Mouse (Mus musculus): Measurements from ENCODE around the gene Crim1.

GRCm38 (mm10) chr17:78291030-78291429, 91.0 kb downstream of the Crim1 start:
- TF ChIP-seq IRF4 (IDR thresholded peaks at IDR 0.05; ENCODE audit: low read depth, low read length): no peak
- TF ChIP-seq MEF2A (IDR thresholded peaks at IDR 0.05; ENCODE audit: borderline replicate concordance, low read depth, low read length): no peak
- TF ChIP-seq ZNF384 (IDR thresholded peaks at IDR 0.05; ENCODE audit: low read depth, low read length): no peak
- no peak for TF ChIP-seq CTCF (conservative IDR thresholded peaks at IDR 0.05 in 1 of 2, IDR thresholded peaks at IDR 0.05 in 1 of 2; ENCODE audit: low read depth in 2 of 2, low read length in 2 of 2)
- no peak for TF ChIP-seq ZC3H11A (IDR thresholded peaks at IDR 0.05; ENCODE audit: low read depth, low read length)
- TF ChIP-seq MAX (IDR thresholded peaks at IDR 0.05; ENCODE audit: low read length): no peak
- TF ChIP-seq NELFE (IDR thresholded peaks at IDR 0.05; ENCODE audit: low read depth, low read length): no peak
- TF ChIP-seq USF1 (IDR thresholded peaks at IDR 0.05; ENCODE audit: low read depth, low read length): no peak
- TF ChIP-seq POLR2A (IDR thresholded peaks at IDR 0.05; ENCODE audit: low read depth, low read length): no peak
- TF ChIP-seq USF2 (conservative IDR thresholded peaks at IDR 0.05; ENCODE audit: low read depth, low read length): no peak

Data from CH12.LX (cell line).